Mouse (Mus musculus): ENCODE data around the gene Nfx1. TPM values are rescaled to one million over a fixed set of nuclear protein-coding genes. Genes with fewer than 3 reads are reported as not detected.
"Not testable (repeated sequence)": the region's sequence is repeated elsewhere in the genome, so short reads cannot be mapped to it uniquely, and the experiment has no call there.

The Nfx1 gene
- 61.8 and 74.7 TPM in 2 replicates for total RNA-seq (2017)

- ATAC-seq (replicated peaks; ENCODE audit: low read depth, poor library complexity, severe bottlenecking) = peak; percentile 92
Observed at GRCm38 (mm10) chr4:40970842-40971701, at the start of gene Nfx1. Nfx1 (plus strand) TSS chr4:40970906.

GRCm38 (mm10) chr4:40921288-40921687 lies 49.4 kb upstream of the Nfx1 start:
- ATAC-seq (replicated peaks; ENCODE audit: low read depth, poor library complexity, severe bottlenecking) = no peak

- no peak for ATAC-seq (replicated peaks; ENCODE audit: low read depth, poor library complexity, severe bottlenecking)
Observed at GRCm38 (mm10) chr4:40923087-40923651, 47.5 kb upstream of the Nfx1 start.

GRCm38 (mm10) chr4:40925568-40925967 lies 45.1 kb upstream of the Nfx1 start:
- no peak for ATAC-seq (replicated peaks; ENCODE audit: low read depth, poor library complexity, severe bottlenecking)

- ATAC-seq (replicated peaks; ENCODE audit: low read depth, poor library complexity, severe bottlenecking) = no peak
Observed at GRCm38 (mm10) chr4:40929046-40929445, 41.7 kb upstream of the Nfx1 start.

GRCm38 (mm10) chr4:40933694-40934093 lies 37.0 kb upstream of the Nfx1 start:
- no peak for ATAC-seq (replicated peaks; ENCODE audit: low read depth, poor library complexity, severe bottlenecking)

GRCm38 (mm10) chr4:40934369-40934768 lies 36.3 kb upstream of the Nfx1 start:
- ATAC-seq (replicated peaks; ENCODE audit: low read depth, poor library complexity, severe bottlenecking) = not testable (repeated sequence)

GRCm38 (mm10) chr4:40936175-40936839 lies 34.4 kb upstream of the Nfx1 start:
- ATAC-seq (replicated peaks; ENCODE audit: low read depth, poor library complexity, severe bottlenecking) = no peak

- ATAC-seq (replicated peaks; ENCODE audit: low read depth, poor library complexity, severe bottlenecking) = no peak
Observed at GRCm38 (mm10) chr4:40938793-40939192, 31.9 kb upstream of the Nfx1 start.

GRCm38 (mm10) chr4:40943651-40944050 lies 27.1 kb upstream of the Nfx1 start:
- ATAC-seq (replicated peaks; ENCODE audit: low read depth, poor library complexity, severe bottlenecking) = no peak

GRCm38 (mm10) chr4:40946516-40947121 lies 24.1 kb upstream of the Nfx1 start:
- no peak for ATAC-seq (replicated peaks; ENCODE audit: low read depth, poor library complexity, severe bottlenecking)

- peak; percentile 24 for ATAC-seq (replicated peaks; ENCODE audit: low read depth, poor library complexity, severe bottlenecking)
Observed at GRCm38 (mm10) chr4:40947565-40948159, 23.0 kb upstream of the Nfx1 start.

- ATAC-seq (replicated peaks; ENCODE audit: low read depth, poor library complexity, severe bottlenecking) = peak; percentile 96
Observed at GRCm38 (mm10) chr4:40948160-40948708, 22.5 kb upstream of the Nfx1 start, which contains the start of the genes Bag1 and Chmp5. Bag1 (minus strand) TSS chr4:40948294. Chmp5 (plus strand) TSS chr4:40948407.

GRCm38 (mm10) chr4:40953521-40953920 lies 17.2 kb upstream of the Nfx1 start:
- ATAC-seq (replicated peaks; ENCODE audit: low read depth, poor library complexity, severe bottlenecking) = peak; percentile 83

- ATAC-seq (replicated peaks; ENCODE audit: low read depth, poor library complexity, severe bottlenecking) = peak; percentile 86
Observed at GRCm38 (mm10) chr4:40955942-40956341, 14.8 kb upstream of the Nfx1 start.

GRCm38 (mm10) chr4:40963536-40963935 lies 7.2 kb upstream of the Nfx1 start:
- ATAC-seq (replicated peaks; ENCODE audit: low read depth, poor library complexity, severe bottlenecking) = no peak

GRCm38 (mm10) chr4:40969161-40969560 lies 1.5 kb upstream of the Nfx1 start:
- no peak for ATAC-seq (replicated peaks; ENCODE audit: low read depth, poor library complexity, severe bottlenecking)

- no peak for ATAC-seq (replicated peaks; ENCODE audit: low read depth, poor library complexity, severe bottlenecking)
Observed at GRCm38 (mm10) chr4:40969781-40970591, 720 bp upstream of the Nfx1 start.

- no peak for ATAC-seq (replicated peaks; ENCODE audit: low read depth, poor library complexity, severe bottlenecking)
Observed at GRCm38 (mm10) chr4:40970592-40970841, 189 bp upstream of the Nfx1 start.
